Mouse (Mus musculus): ENCODE measurements around the gene BC024978.

DNA sequence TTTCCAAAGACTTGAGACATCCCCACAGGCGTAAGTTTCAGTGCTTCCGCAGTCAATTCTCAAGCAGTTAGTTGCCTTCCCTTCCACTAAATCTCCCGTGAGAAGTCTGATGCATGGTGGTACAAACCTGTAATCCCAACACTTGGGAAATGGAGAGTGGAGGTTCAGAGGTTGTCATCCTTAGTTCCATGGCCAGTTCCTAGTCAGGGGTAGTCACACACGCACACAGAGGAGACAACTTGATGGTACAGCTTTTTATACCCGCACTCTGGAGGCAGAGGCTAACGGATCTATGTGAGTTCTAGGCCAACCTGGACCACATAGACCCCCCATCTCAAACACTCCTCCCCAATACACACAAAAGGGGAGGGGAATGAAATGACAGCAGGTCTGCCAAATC lies 33.3 kb downstream of the BC024978 start:
- no peak for TF ChIP-seq USF1 (IDR thresholded peaks at IDR 0.05; ENCODE audit: low read depth)
- TF ChIP-seq CTCF (IDR thresholded peaks at IDR 0.05; ENCODE audit: control insufficient read depth, insufficient read depth, insufficient read length) = no peak
- no peak for TF ChIP-seq CEBPB (IDR thresholded peaks at IDR 0.05; ENCODE audit: low read depth)
- TF ChIP-seq MAX (IDR thresholded peaks at IDR 0.05) = no peak
- no peak for TF ChIP-seq MYOD1 (IDR thresholded peaks at IDR 0.05; ENCODE audit: control insufficient read depth, insufficient read length, low read depth)
